ENCODE assay signal across 12 mouse cellular contexts in the genomic region with DNA sequence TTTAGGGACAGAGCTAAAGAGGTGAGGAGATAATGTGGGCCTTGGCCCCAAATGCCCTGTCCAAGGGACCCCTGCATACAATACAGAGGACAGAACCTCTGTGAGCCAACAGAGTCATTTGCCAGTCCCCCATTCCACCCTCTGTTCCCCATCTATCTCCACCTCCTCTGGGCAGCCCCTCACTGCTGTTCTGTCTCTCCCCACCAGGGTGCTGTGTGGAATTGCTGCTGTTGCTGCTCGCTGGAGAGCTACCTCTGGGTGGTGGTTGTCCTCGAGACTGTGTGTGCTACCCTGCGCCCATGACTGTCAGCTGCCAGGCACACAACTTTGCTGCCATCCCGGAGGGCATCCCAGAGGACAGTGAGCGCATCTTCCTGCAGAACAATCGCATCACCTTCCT.
DNase-seq lines count a peak whose midpoint lies in the region; ATAC-seq and TF ChIP-seq lines count a peak whose summit lies in the region.
"Had no signal": no experiment of that assay in that cellular context is flagged by ENCODE, and none has a peak within 500 bp of the region (broad histone marks: within the 10 kb centered on the region; RNA-seq: fewer than 3 reads in every experiment).

No protein-coding gene starts in this region.

- H3K36me3 ChIP-seq in kidney, postnatal 0 days (ENCODE audit: insufficient read depth, low read length) = no peaks in the 10 kb centered on the region
- H3K36me3 ChIP-seq in hindbrain, postnatal 0 days (ENCODE audit: insufficient read depth, low read length) = no peaks in the 10 kb centered on the region
- H3K36me3 ChIP-seq: embryonic facial prominence, embryonic 13.5 days; hindbrain, embryonic 15.5 days; liver, embryonic 12.5 days had no signal

- DNase-seq in kidney, postnatal 0 days (ENCODE audit: low spot score) = no peak
- DNase-seq in kidney, adult 18-20 months = no peak
- DNase-seq in urinary bladder, adult 2 months (ENCODE audit: low spot score) = peak; percentile 18
- DNase-seq in urinary bladder, postnatal 25 days (ENCODE audit: low spot score) = no peak
- DNase-seq in hindbrain, postnatal 0 days (ENCODE audit: low spot score) = no peak
- DNase-seq in cerebellum, postnatal 10 days = no peak
- DNase-seq in gastrocnemius, postnatal 25 days = no peak
- DNase-seq: cerebellum, adult 8-10 months; heart, adult 18-20 months had no signal

- no peak overlapping the region for H3K4me3 ChIP-seq in kidney, postnatal 0 days (replicated peaks; ENCODE audit: low read depth, low read length)
- no peak overlapping the region for H3K4me3 ChIP-seq in hindbrain, postnatal 0 days (ENCODE audit: low read length)
- H3K4me3 ChIP-seq: embryonic facial prominence, embryonic 13.5 days; hindbrain, embryonic 15.5 days; liver, embryonic 12.5 days had no signal

- H3K27me3 ChIP-seq in kidney, postnatal 0 days (ENCODE audit: insufficient read depth, low read length) = no peaks in the 10 kb centered on the region
- no peaks in the 10 kb centered on the region for H3K27me3 ChIP-seq in hindbrain, postnatal 0 days (ENCODE audit: insufficient read depth, low read length)
- H3K27me3 ChIP-seq: hindbrain, embryonic 15.5 days had no signal

- peak; percentile 42; the same call in 1 of the 2 replicates for TF ChIP-seq CTCF in kidney, postnatal 0 days (IDR thresholded peaks at IDR 0.05; ENCODE audit: low read depth)
- TF ChIP-seq CTCF in hindbrain, postnatal 0 days (IDR thresholded peaks at IDR 0.05; ENCODE audit: low read depth) = peak; percentile 49

- WGBS in kidney, postnatal 0 days = 86% methylated on average over 6 of the region's 6 CpGs
- WGBS in hindbrain, postnatal 0 days = 86% methylated on average over 6 of the region's 6 CpGs

- no peak overlapping the region for H3K9ac ChIP-seq in kidney, postnatal 0 days (ENCODE audit: low read depth, low read length)
- no peak overlapping the region for H3K9ac ChIP-seq in hindbrain, postnatal 0 days (replicated peaks; ENCODE audit: low read length)
- H3K9ac ChIP-seq: embryonic facial prominence, embryonic 13.5 days; hindbrain, embryonic 15.5 days; liver, embryonic 12.5 days had no signal

- H3K27ac ChIP-seq in kidney, postnatal 0 days = no peak overlapping the region
- no peak overlapping the region for H3K27ac ChIP-seq in hindbrain, postnatal 0 days
- H3K27ac ChIP-seq: embryonic facial prominence, embryonic 13.5 days; hindbrain, embryonic 15.5 days; liver, embryonic 12.5 days had no signal

- no peak for ATAC-seq in kidney, postnatal 0 days (replicated peaks; ENCODE audit: low FRiP score, low read depth)
- no peak for ATAC-seq in hindbrain, postnatal 0 days
- ATAC-seq: liver, embryonic 12.5 days had no signal

- no peak overlapping the region for H3K4me2 ChIP-seq in kidney, postnatal 0 days (ENCODE audit: low read length)
- no peak overlapping the region for H3K4me2 ChIP-seq in hindbrain, postnatal 0 days (ENCODE audit: low read depth, low read length)
- H3K4me2 ChIP-seq: embryonic facial prominence, embryonic 13.5 days; hindbrain, embryonic 15.5 days; liver, embryonic 12.5 days had no signal

- H3K9me3 ChIP-seq in kidney, postnatal 0 days (replicated peaks; ENCODE audit: low read length) = no peaks in the 10 kb centered on the region
- H3K9me3 ChIP-seq in hindbrain, postnatal 0 days (ENCODE audit: low read length) = no peaks in the 10 kb centered on the region
- H3K9me3 ChIP-seq: embryonic facial prominence, embryonic 13.5 days; hindbrain, embryonic 15.5 days; liver, embryonic 12.5 days had no signal

- H3K4me1 ChIP-seq in kidney, postnatal 0 days (replicated peaks; ENCODE audit: insufficient read depth, low read length) = peaks cover 18% of the 10 kb centered on the region; the same call in 1 of the 2 replicates
- peaks cover 26% of the 10 kb centered on the region for H3K4me1 ChIP-seq in hindbrain, postnatal 0 days (ENCODE audit: insufficient read depth, low read length)
